Mouse (Mus musculus) embryonic fibroblast, embryonic 13.5 days (primary cell): ENCODE results near the gene Zfp598. TPM values are rescaled to one million over a fixed set of nuclear protein-coding genes. Genes with fewer than 3 reads are reported as not detected.

Source experiments
- H3K27ac ChIP-seq: 2 replicates; pipeline ENCODE4 v1.5.1; 2012; ENCODE audit warnings: low read length, control low read depth, inconsistent platforms; ENCODE audit not compliant: insufficient read depth
- H3K4me1 ChIP-seq: 2 replicates; pipeline ENCODE4 v1.6.1; 2011; ENCODE audit warnings: low read length; ENCODE audit not compliant: control insufficient read depth, insufficient read depth
- H3K4me3 ChIP-seq: 2 replicates; pipeline ENCODE4 v1.5.1; 2011; ENCODE audit warnings: mild to moderate bottlenecking, control low read depth, low read length; ENCODE audit not compliant: insufficient read depth
- CTCF ChIP-seq: IDR thresholded peaks from 2 replicates; pipeline ENCODE4 v1.5.1; 2011; ENCODE audit warnings: mild to moderate bottlenecking, control low read depth, low read length, moderate library complexity, borderline replicate concordance; ENCODE audit not compliant: insufficient read depth
- POLR2A ChIP-seq: IDR thresholded peaks from 2 replicates; pipeline ENCODE4 v1.6.1; 2011; ENCODE audit warnings: low read depth, mild to moderate bottlenecking, control low read depth, low read length, moderate library complexity
- polyA plus RNA-seq: library from polyadenylated mRNA; stranded (reverse); fragments of >200 nt; gene quantifications from 2 replicates; pipeline ENCODE4 v1.2.4, GENCODE M21; 2011; ENCODE audit warnings: low read depth; ENCODE audit not compliant: missing spikeins, insufficient read length

Gene Zfp598
- polyA plus RNA-seq, 1 experiment: 22.2 TPM

DNA sequence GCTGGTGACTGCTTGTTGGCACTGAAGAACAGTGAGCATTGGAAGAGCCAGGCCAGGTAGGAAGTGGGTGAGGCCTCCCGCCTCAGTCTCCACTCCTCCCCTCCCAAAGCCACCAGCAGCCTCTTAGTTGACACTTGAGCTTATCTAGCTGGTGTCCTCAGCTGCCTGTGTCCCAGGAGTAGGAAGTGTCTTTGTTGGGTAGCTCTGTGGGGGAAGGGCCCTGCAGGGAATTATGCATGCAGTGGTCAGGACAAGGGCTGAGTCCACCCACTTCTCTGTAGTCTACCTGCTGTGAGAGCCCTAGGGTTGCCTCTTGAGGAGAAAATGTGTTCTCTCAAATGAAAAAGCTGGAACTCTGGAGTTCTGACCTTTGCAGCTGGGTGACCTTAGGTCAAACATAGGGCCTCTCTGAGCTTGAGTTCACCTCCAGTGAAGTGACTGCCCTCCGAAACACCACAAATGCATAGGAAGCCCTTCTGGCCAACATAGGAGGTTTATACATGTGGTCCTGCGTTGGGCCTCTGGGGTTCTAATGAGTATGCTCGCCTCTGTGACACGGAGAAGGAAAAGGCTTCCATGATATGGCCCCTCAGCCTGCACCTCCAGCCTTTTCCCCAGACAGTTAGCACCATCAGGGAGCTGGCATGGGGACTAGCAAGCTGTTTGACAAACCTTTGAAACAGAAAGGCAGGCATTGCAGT is 32.6 kb upstream of the Zfp598 start:
- no peak for TF ChIP-seq POLR2A
- TF ChIP-seq CTCF: no peak
- Histone ChIP-seq H3K4me1 (peaks cover 12% of the 10 kb centered on the region), H3K27ac (no peak overlapping the region), H3K4me3 (no peak overlapping the region)

DNA sequence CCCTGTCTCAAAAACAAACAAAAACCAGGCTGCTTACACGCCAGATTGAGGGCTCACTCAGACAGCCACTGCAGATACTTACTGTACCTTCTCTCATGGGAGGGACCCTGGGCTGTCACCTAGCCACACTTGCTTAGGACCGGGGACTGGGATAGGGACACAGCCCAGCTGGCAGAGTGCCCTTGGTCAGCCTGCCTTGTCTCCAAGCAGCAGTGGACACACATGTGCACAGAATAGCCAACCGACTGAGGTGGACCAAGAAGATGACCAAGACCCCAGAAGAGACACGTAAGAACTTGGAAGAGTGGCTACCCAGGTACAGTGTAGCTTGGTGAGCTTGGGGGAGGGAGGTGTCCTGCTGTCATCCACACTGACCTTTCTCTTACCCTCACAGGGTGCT is 31.3 kb upstream of the Zfp598 start:
- Histone ChIP-seq H3K4me1 (peaks cover 12% of the 10 kb centered on the region), H3K27ac (no peak overlapping the region), H3K4me3 (no peak overlapping the region)
- TF ChIP-seq CTCF: no peak
- TF ChIP-seq POLR2A: no peak

DNA sequence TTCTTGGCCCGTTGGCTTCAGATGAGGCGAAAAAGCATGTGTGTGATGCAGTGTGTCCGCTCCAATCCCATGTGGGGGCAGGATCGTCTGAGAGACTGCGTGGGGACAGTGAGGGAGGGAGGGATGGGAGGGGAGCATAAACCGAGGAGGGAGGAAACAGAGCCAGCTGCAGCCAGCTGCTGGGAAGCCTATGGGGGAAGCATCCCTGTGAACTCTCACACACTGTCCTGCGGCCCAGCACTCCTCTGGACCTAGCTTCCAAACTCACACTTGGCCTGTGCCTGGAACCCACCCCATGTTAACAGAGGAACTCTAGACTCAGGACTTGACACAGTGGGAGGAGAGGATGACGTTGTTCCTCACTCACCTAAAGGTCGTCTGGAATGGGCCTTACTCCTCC is 30.6 kb upstream of the Zfp598 start:
- peak overlapping the region; percentile 84 for H3K27ac ChIP-seq
- H3K4me3 ChIP-seq: no peak overlapping the region
- H3K4me1 ChIP-seq: peaks cover 12% of the 10 kb centered on the region
- no peak for TF ChIP-seq CTCF
- TF ChIP-seq POLR2A: no peak

DNA sequence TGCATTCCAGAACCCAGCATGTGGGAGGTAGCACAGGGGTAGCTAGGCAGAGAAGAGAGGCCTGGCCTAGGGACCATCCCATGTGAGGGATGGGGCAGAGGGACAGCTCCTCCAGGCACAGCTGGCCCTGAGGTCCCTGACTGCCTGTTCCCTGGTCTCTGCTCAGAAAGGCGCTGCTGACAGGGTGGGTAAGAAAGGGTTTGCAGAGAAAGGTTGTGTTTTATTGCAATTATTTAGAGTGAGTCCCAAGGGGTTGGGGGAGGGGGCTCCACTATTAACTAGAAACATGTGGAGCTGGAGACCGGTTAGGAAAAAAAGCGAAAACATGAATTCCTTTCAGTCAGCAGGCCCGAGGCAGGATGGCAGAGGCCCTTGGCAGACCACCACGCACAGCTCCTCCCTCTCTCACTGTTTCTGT is 29.9 kb upstream of the Zfp598 start:
- Histone ChIP-seq H3K27ac (peak overlapping the region; percentile 84), H3K4me1 (peaks cover 19% of the 10 kb centered on the region), H3K4me3 (no peak overlapping the region)
- TF ChIP-seq CTCF: no peak
- TF ChIP-seq POLR2A: no peak

DNA sequence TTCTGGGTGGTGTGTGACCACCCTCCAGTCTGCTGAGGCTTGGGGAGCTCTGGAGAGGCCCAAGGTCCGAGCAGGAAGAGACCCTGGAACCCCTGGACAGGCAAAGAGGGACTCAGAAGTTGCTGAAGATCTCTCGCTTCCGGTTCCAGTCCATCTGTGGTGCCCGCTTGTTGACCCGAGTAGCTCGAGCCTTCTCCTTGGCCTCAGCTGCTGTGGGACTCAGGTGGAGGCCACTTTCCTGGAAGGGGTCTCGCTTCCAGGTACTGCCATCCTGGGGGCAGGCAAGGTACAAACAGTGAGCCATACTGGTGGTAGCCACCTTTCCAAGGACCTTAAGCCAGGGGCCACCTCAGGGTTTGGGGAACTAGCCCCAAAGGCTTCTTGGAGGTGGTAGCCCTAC is 29.4 kb upstream of the Zfp598 start:
- peak overlapping the region; percentile 84 for H3K27ac ChIP-seq
- peaks cover 24% of the 10 kb centered on the region for H3K4me1 ChIP-seq
- TF ChIP-seq POLR2A (no peak), CTCF (no peak)
- no peak overlapping the region for H3K4me3 ChIP-seq

DNA sequence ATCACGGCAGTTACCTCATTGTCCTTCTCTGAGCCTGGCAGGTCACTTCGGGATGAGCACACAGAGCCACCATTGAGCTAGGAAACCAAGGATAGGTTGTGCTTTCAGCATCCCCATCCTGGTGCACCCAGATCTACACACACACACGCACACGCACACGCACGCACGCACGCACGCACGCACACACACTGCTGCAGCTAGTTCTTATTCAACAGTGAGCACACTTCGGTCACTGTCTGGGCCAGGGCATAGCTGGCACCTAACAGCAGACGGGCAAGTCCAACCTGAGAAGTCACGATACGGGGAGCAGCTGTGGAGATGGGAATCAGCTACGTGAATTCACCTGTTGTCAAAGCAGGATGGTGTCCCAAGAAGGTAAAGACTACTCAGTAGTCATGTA is 28.9 kb upstream of the Zfp598 start:
- no peak for TF ChIP-seq CTCF
- no peak for TF ChIP-seq POLR2A
- no peak overlapping the region for H3K27ac ChIP-seq
- H3K4me1 ChIP-seq: peaks cover 28% of the 10 kb centered on the region
- no peak overlapping the region for H3K4me3 ChIP-seq

DNA sequence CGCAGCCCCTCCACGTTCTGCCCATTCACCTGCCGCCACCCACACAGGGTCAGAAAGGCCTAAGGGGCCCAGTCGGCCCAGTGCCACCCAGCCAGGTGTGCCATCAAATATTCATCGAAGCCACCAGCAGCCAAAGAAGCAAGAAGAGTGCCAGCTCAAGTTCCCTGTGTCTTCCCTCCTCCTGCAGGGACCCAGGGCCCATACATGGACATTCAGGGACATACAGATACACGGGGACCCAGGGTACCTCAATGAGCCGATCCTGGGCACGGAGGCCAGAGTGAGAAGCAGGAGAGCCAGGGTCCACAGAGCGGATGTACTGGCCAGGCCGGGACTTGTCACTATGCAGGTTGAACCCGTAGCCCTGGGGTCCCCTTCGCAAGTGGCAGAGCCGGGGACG is 27.5 kb upstream of the Zfp598 start:
- Histone ChIP-seq H3K27ac (no peak overlapping the region), H3K4me1 (peaks cover 30% of the 10 kb centered on the region), H3K4me3 (no peak overlapping the region)
- no peak for TF ChIP-seq CTCF
- no peak for TF ChIP-seq POLR2A

DNA sequence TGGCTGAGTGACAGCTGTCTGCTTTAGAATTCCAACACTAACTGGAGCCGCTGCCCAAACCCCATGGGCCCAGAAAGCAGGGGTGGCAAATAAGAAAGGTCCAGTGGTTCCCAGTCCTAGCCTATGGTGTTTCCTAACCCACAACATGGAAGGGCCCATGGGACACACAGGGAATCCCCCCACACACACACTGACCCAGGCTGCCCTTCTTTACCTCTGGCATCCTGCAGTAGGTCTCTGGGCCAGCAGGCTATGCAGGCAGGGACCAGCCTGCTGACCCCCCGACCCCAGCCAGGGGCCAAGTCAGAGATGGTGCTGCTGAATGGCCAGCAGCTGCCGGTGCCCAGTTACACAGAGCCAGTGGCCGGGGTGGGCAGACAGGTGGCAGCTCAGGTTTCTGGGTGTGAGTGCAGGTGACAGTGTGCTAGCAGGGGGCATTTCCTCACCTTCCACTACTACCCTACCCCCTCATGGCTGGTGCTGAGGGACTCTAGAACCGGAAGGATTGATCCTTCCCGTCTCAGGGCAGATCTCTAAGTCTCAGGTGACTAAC is 26.6 kb upstream of the Zfp598 start:
- peaks cover 30% of the 10 kb centered on the region for H3K4me1 ChIP-seq
- H3K27ac ChIP-seq: no peak overlapping the region
- TF ChIP-seq CTCF: no peak
- TF ChIP-seq POLR2A: no peak
- no peak overlapping the region for H3K4me3 ChIP-seq

DNA sequence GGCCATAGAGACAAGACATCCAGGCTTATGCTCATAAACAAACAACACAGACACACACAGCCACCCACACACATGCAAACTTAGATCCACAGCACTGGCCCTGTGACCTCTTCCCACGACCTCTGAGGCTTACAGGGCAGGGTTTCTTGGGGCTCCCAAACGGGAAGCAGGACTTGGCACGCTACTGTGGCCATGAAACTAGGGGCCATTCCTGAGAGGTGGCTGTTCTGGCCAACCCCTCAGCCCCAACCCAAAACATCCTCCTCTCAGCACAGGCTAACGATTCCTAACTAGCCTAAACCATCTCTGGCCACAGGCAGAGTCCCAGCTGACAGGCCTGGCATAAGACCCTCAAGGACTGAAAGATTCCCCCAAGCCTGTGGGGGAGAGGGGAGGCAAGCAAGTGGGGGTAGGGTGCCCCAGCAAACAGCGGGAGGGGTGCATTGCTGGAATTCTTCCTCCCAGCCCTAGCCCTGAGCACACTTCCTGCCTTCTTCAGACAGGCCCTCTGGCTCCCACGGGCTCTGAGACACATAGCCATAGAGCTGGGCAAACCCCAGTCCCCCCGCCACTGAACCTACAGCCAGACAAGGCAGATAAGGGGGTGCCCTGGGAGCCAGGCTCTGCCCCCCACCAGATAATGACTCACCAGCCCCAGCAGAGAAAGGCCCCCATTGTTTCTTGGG is 25.3 kb upstream of the Zfp598 start:
- H3K4me1 ChIP-seq: peaks cover 26% of the 10 kb centered on the region
- peak overlapping the region; percentile 52 for H3K27ac ChIP-seq
- no peak for TF ChIP-seq CTCF
- TF ChIP-seq POLR2A: no peak
- no peak overlapping the region for H3K4me3 ChIP-seq
